Mouse (Mus musculus): ENCODE results near the gene Clpp. TPM values are rescaled to one million over a fixed set of nuclear protein-coding genes. Genes with fewer than 3 reads are reported as not detected.

Gene Clpp
- polyA plus RNA-seq (2014; fragmentation: Nextera tagmentation; extraction: Ambion mirVana) = 172 and 201 TPM in 2 replicates

DNA sequence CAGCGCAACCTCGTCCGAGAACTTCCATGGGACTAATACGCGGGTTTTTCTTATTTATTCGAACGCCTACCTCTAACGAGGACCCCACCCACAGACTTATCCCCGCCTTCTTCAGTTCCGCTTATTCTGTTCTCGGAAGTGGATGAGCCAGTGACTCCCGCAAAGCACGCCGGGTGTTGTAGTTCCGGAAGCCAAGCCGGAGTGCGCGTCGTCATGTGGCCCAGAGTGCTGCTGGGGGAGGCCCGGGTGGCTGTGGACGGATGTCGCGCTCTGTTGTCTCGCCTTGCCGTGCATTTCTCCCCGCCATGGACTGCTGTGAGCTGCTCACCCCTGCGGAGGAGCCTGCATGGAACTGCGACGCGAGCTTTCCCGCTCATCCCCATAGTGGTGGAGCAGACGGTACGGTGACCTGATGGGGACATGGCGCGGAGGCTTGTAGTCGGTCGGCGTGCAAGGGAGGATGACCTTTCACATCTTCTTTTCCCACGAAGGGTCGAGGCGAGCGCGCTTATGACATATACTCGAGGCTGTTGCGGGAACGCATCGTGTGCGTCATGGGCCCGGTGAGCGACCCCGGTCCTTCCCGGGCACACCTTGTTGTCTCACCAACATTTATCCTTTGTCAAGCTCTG lies at the start of gene Clpp:
Clpp (plus strand) TSS at position 191 of the 632 bp plus-strand sequence.
- under 1% methylated on average over 52 of the region's 52 CpGs for WGBS
- Histone ChIP-seq H3K9me3 (ENCODE audit: control insufficient read depth, low read length) (no peaks in the 10 kb centered on the region), H3K9ac (replicated peaks; ENCODE audit: low read length) (peak within 1 kb of the TSS; percentile 84), H3K27me3 (ENCODE audit: control insufficient read depth, insufficient read depth, low read length) (no peaks in the 10 kb centered on the region), H3K4me3 (replicated peaks; ENCODE audit: low read depth, low read length) (peak within 1 kb of the TSS; percentile 87), H3K36me3 (ENCODE audit: control insufficient read depth, insufficient read depth, low read length) (peaks cover 29% of the 10 kb centered on the region), H3K4me1 (ENCODE audit: control insufficient read depth, insufficient read depth, low read length) (peaks cover 11% of the 10 kb centered on the region), H3K4me2 (ENCODE audit: low read length) (peak within 1 kb of the TSS; percentile 70), H3K27ac (replicated peaks; ENCODE audit: low read depth, low read length) (peak within 1 kb of the TSS; percentile 82)
- DNase-seq = peak; percentile 97
- ATAC-seq (ENCODE audit: low FRiP score, low TSS enrichment) = peak; percentile 96

DNA sequence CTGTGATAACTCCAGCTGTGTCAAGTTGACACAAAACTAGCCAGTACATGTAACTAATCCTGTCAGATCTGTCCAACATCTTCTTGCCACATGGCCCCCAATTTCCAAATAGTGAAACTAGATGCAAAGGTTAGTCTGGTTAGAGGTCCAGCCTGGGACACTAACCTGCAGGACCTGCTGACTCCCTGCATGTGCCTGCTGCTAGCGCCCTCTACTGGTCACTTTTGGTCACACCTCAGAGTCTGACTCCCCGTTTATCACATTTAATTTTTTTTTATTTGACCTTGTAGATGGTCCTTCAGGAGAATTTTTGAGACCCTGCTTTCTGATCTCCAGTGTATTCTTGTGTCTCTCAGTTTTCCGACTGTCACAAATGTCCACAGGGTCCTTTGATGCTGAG lies 39.2 kb upstream of the Clpp start:
- H3K36me3 ChIP-seq (ENCODE audit: control insufficient read depth, insufficient read depth, low read length) = no peaks in the 10 kb centered on the region
- no peaks in the 10 kb centered on the region for H3K27me3 ChIP-seq (ENCODE audit: control insufficient read depth, insufficient read depth, low read length)
- H3K4me1 ChIP-seq (ENCODE audit: control insufficient read depth, insufficient read depth, low read length) = no peaks in the 10 kb centered on the region
- WGBS = 15% methylated on average over 3 of the region's 3 CpGs
- ATAC-seq (ENCODE audit: low FRiP score, low TSS enrichment) (no peak), DNase-seq (peak; percentile 55)
- no peak overlapping the region for H3K9ac ChIP-seq (replicated peaks; ENCODE audit: low read length)
- H3K27ac ChIP-seq (replicated peaks; ENCODE audit: low read depth, low read length) = no peak overlapping the region
- H3K9me3 ChIP-seq (ENCODE audit: control insufficient read depth, low read length) = no peaks in the 10 kb centered on the region
- no peak overlapping the region for H3K4me3 ChIP-seq (replicated peaks; ENCODE audit: low read depth, low read length)
- H3K4me2 ChIP-seq (ENCODE audit: low read length) = no peak overlapping the region

DNA sequence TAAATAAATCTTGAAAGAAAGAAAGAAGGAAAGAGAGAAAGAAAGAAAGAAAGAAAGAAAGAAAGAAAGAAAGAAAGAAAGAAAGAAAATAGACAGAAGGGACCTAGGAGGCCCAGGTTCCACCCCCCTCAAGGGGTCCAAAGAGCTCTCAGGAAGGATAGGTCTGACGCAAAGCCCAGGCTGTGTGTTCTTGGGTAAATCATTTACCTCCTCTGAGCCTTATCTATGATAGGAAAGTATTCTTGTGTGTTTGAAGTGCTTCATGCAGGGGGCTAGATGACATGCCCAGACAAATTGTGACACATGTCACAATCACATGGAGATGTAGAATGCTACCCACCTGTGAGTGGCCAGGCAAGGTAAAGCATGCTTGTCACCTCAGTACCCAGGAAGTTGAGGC lies 37.5 kb upstream of the Clpp start:
- no peak for ATAC-seq (ENCODE audit: low FRiP score, low TSS enrichment)
- Histone ChIP-seq H3K9ac (replicated peaks; ENCODE audit: low read length) (no peak overlapping the region), H3K36me3 (ENCODE audit: control insufficient read depth, insufficient read depth, low read length) (no peaks in the 10 kb centered on the region), H3K4me3 (replicated peaks; ENCODE audit: low read depth, low read length) (no peak overlapping the region), H3K4me2 (ENCODE audit: low read length) (no peak overlapping the region), H3K9me3 (ENCODE audit: control insufficient read depth, low read length) (no peaks in the 10 kb centered on the region), H3K4me1 (ENCODE audit: control insufficient read depth, insufficient read depth, low read length) (no peaks in the 10 kb centered on the region), H3K27me3 (ENCODE audit: control insufficient read depth, insufficient read depth, low read length) (no peaks in the 10 kb centered on the region), H3K27ac (replicated peaks; ENCODE audit: low read depth, low read length) (no peak overlapping the region)
- no peak for DNase-seq
- WGBS = 97% methylated on average over 1 of the region's 1 CpGs

DNA sequence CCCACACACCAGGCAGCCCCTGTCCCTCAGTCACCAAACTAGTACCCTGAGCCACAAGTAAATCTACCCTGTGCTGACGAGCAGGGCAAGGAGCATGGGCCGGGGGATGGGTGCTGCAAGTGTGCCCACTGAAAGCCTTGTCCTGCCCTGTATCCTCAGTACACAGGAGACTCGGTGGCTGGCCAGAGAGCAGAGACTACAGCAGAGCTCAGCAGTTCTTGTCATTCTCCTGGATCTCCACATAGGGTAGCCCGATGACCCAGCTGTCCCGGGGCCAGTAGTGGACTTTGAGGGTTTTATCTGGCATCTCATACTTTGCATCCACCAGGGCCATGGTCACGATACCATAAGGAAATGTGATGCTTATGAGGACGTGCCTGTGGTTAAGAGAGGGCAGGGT lies 35.2 kb upstream of the Clpp start:
- H3K27me3 ChIP-seq (ENCODE audit: control insufficient read depth, insufficient read depth, low read length) = no peaks in the 10 kb centered on the region
- no peak overlapping the region for H3K4me3 ChIP-seq (replicated peaks; ENCODE audit: low read depth, low read length)
- no peaks in the 10 kb centered on the region for H3K4me1 ChIP-seq (ENCODE audit: control insufficient read depth, insufficient read depth, low read length)
- no peak for ATAC-seq (ENCODE audit: low FRiP score, low TSS enrichment)
- no peak overlapping the region for H3K27ac ChIP-seq (replicated peaks; ENCODE audit: low read depth, low read length)
- no peak overlapping the region for H3K4me2 ChIP-seq (ENCODE audit: low read length)
- no peak for DNase-seq
- H3K9me3 ChIP-seq (ENCODE audit: control insufficient read depth, low read length) = no peaks in the 10 kb centered on the region
- H3K9ac ChIP-seq (replicated peaks; ENCODE audit: low read length) = no peak overlapping the region
- H3K36me3 ChIP-seq (ENCODE audit: control insufficient read depth, insufficient read depth, low read length) = no peaks in the 10 kb centered on the region
- 78% methylated on average over 7 of the region's 7 CpGs for WGBS

DNA sequence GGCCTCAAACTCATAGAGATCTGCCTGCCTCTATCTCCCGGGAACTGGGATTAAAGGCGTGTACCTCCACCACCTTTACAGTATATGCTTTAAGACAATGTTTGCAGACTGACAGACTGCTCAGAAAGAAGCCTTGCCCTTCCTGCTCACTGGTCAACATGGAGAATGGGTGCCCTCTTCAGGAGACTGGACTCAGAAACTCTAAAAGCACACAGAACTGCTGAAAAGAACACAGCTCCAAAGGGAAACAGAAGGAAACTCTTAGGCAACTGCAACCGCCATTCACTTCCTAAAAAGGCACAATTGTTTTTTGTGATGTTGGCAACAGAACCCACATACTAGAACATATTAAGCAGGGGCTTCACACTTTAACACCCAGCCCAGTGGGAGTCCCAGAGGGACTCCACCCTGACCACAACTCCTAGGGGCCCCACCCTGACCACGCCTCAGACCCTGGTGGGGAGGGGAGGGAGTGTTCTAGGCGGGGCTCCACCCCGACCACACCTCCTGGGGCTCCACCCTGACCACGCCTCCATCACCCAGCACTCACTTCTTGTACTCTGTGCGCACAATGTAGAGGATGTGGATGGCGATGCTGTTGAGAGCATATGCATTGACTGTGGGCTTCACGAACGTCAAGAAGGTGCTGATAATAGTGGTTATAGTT lies 32.2 kb upstream of the Clpp start:
- no peak for DNase-seq
- ATAC-seq (ENCODE audit: low FRiP score, low TSS enrichment) = no peak
- Histone ChIP-seq H3K27ac (replicated peaks; ENCODE audit: low read depth, low read length) (no peak overlapping the region), H3K4me2 (ENCODE audit: low read length) (no peak overlapping the region), H3K9ac (replicated peaks; ENCODE audit: low read length) (no peak overlapping the region), H3K9me3 (ENCODE audit: control insufficient read depth, low read length) (no peaks in the 10 kb centered on the region), H3K4me3 (replicated peaks; ENCODE audit: low read depth, low read length) (no peak overlapping the region), H3K4me1 (ENCODE audit: control insufficient read depth, insufficient read depth, low read length) (no peaks in the 10 kb centered on the region), H3K27me3 (ENCODE audit: control insufficient read depth, insufficient read depth, low read length) (no peaks in the 10 kb centered on the region), H3K36me3 (ENCODE audit: control insufficient read depth, insufficient read depth, low read length) (no peaks in the 10 kb centered on the region)
- 36% methylated on average over 11 of the region's 11 CpGs for WGBS

DNA sequence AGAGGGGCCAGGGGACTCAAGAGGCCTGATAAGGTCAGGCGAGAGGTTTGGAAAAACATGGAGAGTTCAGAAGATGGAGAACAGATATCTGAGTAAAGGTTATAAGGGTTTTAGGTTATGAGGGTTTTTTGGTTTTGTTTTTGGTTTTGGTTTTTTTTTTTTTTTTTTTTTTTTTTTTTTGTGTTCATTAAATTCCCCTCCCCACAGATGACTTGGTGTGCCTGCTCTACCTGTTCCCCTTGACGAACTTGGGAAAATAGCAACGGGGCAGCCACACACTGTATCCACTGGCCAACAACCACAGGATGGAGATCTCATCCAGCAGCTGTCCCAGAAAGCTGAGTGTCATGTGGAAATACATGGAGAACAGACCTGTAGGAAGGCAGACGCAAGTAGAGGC lies 31.4 kb upstream of the Clpp start:
- H3K9me3 ChIP-seq (ENCODE audit: control insufficient read depth, low read length) = no peaks in the 10 kb centered on the region
- H3K27ac ChIP-seq (replicated peaks; ENCODE audit: low read depth, low read length) = no peak overlapping the region
- DNase-seq (no peak), ATAC-seq (ENCODE audit: low FRiP score, low TSS enrichment) (no peak)
- no peak overlapping the region for H3K4me2 ChIP-seq (ENCODE audit: low read length)
- no peaks in the 10 kb centered on the region for H3K4me1 ChIP-seq (ENCODE audit: control insufficient read depth, insufficient read depth, low read length)
- no peak overlapping the region for H3K4me3 ChIP-seq (replicated peaks; ENCODE audit: low read depth, low read length)
- WGBS = 83% methylated on average over 4 of the region's 4 CpGs
- H3K27me3 ChIP-seq (ENCODE audit: control insufficient read depth, insufficient read depth, low read length) = no peaks in the 10 kb centered on the region
- no peaks in the 10 kb centered on the region for H3K36me3 ChIP-seq (ENCODE audit: control insufficient read depth, insufficient read depth, low read length)
- H3K9ac ChIP-seq (replicated peaks; ENCODE audit: low read length) = no peak overlapping the region

DNA sequence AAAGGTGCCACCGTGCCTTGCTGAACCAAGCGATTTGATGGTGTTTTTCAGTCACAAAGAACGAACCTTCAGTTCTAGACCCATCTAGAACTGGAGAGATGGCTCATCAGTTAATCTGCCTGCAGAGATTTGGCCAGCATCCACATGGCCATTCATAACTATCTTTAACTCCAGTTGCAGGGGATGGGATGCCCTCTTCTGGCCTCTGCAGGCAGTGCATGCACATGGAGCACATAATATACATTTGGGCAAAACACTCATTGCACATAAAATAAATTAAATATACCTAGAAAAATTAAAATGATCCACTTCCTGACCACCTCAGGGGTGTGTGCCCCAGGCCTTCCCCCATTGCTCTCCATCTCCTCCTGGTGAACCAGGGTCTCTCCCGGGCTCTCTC lies 28.2 kb upstream of the Clpp start:
- Histone ChIP-seq H3K27me3 (ENCODE audit: control insufficient read depth, insufficient read depth, low read length) (no peaks in the 10 kb centered on the region), H3K27ac (replicated peaks; ENCODE audit: low read depth, low read length) (no peak overlapping the region), H3K9ac (replicated peaks; ENCODE audit: low read length) (no peak overlapping the region), H3K4me2 (ENCODE audit: low read length) (no peak overlapping the region), H3K4me1 (ENCODE audit: control insufficient read depth, insufficient read depth, low read length) (no peaks in the 10 kb centered on the region), H3K9me3 (ENCODE audit: control insufficient read depth, low read length) (no peaks in the 10 kb centered on the region), H3K4me3 (replicated peaks; ENCODE audit: low read depth, low read length) (no peak overlapping the region), H3K36me3 (ENCODE audit: control insufficient read depth, insufficient read depth, low read length) (no peaks in the 10 kb centered on the region)
- DNase-seq = no peak
- 93% methylated on average over 4 of the region's 4 CpGs for WGBS
- ATAC-seq (ENCODE audit: low FRiP score, low TSS enrichment) = no peak

DNA sequence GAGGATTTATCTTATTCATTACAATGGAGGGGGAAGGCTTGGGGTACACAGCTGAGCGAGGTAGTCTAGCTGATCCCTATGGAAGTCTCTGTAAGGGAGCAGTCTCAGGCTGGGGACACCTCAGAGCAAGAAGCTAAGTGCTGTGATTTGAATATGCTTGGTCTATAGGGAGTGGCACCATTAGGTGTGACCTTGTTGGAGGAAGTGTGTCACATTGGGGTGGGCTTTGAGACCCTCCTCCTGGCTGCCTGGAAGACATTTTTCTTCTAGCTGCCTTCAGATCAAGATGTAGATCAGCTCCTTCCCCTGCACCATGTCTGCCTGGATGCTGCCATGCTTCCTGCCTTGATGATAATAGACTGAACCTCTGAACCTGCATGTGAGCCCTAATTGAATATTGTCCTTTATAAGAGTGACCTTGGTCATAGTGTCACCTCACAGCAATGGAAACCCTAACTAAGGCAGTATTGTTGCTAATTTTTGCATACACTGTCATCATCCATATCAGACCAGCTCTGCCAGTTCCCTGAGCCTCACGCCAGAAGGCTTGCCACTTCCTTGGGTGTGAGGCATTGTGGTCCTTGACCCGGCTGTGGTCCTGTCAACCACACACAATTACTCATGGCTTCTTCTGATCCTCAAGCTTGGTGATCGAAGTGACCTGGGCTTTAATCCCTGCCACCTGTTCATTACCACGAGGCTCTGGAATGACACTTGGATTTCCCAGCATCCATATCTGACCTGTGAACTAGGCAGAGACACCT lies 27.3 kb upstream of the Clpp start:
- H3K4me1 ChIP-seq (ENCODE audit: control insufficient read depth, insufficient read depth, low read length) = no peaks in the 10 kb centered on the region
- no peaks in the 10 kb centered on the region for H3K9me3 ChIP-seq (ENCODE audit: control insufficient read depth, low read length)
- H3K27me3 ChIP-seq (ENCODE audit: control insufficient read depth, insufficient read depth, low read length) = no peaks in the 10 kb centered on the region
- H3K4me3 ChIP-seq (replicated peaks; ENCODE audit: low read depth, low read length) = no peak overlapping the region
- DNase-seq (no peak), ATAC-seq (ENCODE audit: low FRiP score, low TSS enrichment) (no peak)
- no peak overlapping the region for H3K9ac ChIP-seq (replicated peaks; ENCODE audit: low read length)
- H3K27ac ChIP-seq (replicated peaks; ENCODE audit: low read depth, low read length) = no peak overlapping the region
- WGBS = 85% methylated on average over 5 of the region's 5 CpGs
- H3K4me2 ChIP-seq (ENCODE audit: low read length) = no peak overlapping the region
- no peaks in the 10 kb centered on the region for H3K36me3 ChIP-seq (ENCODE audit: control insufficient read depth, insufficient read depth, low read length)
